Mouse (Mus musculus): ENCODE measurements at regions not wholly inside any gene's neighbourhood (a gene's known extent, or its start where the extent isn't known, plus 50 kb on each side); places are given as distances from the start of the nearest gene placed in this dataset.
A peak's percentile ranks its signal among the peaks of the same experiment; 100 is the strongest.

DNA sequence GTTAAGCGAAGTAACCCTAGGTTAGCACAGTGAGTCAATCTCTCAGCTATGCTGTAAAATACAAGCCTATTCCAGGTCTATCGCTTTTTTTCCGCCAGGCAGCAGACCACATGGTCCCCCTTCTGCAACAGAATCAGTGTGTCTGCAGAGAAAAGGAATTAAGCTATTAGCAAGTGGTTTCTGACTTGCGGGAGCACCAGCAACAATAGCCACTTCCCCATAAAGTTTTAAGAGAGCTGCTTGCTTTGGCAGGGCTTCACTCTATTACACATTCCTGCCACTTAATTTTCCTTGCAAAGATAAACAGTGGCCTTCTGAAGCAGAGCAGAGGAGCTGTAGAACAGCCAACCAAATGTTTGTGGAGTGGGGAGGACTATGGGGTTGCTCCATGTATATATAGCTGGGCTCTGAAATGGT lies 59.8 kb upstream of the Osmr start:
- DNase-seq (ENCODE audit: low spot score): peak; percentile 72

DNA sequence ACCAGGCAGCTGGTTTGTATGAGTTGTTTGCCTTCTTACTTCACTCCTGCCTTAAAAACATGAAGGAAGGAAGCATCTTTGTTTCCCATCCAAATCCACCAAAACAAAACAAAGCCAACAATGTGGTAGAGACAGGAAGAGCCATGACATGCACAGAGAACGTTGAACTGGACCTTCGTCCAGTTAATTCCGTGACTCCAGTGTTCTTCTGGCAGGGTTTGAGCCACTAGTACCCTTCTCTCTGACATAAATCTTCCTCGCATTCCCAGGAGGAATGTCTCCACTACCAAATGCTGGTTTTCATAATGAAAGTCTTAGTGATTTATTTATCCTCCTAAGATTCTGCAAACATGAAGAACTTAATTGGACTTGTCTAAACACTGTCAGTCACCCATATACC lies 66.7 kb upstream of the Osmr start:
- no peak for DNase-seq (ENCODE audit: low spot score)

DNA sequence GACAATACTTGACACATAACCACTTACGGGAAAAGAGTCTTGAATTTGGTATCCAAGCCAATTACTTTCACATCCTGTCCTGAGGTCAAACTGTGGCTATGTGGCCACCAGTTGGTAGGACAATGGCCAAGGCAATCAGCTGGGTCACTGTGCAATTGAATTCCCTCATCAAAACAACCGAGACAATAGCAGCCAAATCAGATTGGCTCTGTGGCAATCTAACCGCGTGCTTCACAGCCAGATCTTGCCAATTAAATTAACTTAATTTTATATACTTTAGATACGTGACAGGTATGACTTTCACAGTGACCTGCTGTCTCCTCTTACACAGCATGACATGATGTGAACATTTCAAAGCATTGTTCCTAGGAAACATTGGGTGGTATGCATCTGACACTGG lies 74.5 kb upstream of the Osmr start:
- DNase-seq (ENCODE audit: low spot score): peak; percentile 18

DNA sequence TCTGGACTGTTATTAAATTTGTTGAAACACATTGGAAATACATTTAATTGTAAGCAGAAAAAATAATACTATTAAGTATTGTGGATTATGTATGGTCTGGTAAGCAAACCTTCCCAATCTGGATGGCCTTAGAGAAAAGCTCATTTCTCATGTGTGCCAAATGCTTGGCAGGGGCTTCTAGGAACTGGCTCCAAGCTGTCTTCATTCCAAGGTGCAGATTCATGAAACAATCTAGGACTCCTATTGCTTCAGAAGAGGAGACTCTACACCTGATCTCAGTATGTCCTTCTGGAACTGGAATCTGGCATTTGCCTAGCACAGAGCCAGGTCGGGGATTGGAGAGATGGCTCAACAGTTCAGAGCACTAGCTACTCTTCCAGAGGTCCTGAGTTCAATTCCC lies 74.9 kb upstream of the Osmr start:
- DNase-seq (ENCODE audit: low spot score): no peak

DNA sequence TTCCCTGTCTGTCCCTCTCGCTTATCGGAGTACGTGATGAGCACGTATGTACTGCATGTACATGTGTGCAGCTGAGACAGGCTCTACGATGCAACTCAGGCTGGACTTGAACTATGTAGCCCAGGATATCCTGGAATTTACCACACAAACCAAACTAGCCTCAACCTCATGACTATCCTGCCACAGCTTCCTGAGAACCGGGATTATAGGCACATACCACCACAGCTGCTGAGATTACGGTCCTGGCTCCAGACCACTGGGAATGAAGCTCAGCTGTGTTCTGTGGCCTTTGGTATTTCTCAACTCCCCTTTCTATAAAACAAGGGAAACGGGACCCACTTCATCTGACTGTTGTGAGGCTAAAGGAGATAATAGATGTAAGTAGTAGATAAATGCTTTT lies 75.7 kb upstream of the Osmr start:
- no peak for DNase-seq (ENCODE audit: low spot score)

DNA sequence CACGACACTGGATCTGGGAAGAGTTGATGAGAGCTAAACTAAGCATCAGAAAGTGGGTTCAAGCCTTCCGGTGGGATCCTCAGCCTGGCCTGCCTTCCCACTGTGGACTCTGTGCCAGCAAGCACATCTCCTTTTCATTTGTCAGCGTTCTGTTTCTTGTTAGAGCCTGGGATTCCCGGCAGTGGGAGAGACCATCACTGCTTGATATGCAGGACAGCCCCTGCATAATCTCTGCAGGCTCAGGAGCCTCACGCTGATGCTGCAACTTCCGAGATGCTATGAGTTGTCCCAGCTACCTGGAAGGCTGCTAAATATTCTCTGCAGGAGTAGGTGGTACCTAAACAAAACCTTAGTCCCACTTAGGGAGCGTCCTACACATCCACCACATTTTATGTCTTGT lies 78.8 kb upstream of the Osmr start:
- no peak for DNase-seq (ENCODE audit: low spot score)

DNA sequence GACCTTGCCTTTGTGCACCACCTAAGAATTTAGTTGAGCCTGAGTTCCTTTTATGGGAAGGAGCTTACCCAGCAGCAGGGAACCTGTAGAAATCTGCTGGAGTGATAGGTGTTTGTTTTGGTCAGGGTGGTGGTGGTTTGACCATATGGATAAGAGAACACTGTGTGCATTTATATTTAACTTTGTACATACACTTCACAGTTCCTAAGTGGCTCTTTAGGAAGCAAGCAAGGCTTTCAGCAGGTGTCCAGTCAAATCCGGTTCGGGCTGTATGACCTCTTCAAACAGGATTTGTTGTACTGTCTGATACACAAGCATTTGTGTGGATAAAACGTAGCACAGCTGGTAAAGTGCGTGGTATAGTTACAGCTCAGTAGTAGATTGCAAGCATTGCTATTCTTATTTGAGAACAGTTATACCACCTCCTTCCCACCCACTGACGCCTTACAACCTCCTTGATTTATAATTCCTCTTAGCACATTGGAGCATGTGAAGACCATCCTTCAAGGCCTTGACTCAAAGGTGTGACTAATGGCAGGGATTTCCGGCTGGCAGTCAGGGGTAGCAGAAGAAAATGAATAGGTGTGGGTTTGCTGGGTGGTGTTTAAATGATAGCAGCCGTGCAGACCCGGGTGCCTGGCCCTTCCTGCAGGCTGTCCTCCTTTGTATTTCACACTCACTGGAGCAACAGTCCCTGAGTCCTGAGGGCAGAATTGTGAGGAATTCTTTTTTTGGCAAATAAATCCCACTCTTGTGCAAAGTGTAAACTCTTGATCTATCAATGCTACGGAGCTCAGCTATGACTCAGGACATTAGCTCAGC lies 79.4 kb upstream of the Osmr start:
- peak; percentile 57 for DNase-seq (ENCODE audit: low spot score)

DNA sequence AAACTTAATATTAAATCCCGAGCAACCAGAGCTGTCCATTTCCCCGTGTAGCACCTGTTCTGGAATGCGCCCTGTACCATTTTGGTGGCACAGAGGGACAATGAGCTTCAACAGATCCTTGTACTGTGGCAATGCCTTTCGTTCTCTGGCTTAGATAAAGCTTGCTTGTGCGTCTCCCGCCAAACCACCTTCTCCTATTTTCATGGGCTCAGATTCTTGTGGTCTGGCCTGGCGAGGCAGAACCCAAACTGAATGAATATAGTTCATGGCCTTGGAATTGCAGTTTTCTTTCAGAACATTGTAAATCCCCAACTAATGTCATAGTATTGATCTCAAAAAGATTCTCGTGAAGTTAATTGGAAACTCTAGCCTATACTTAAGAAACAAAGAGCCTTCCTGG lies 85.1 kb upstream of the Osmr start:
- DNase-seq (ENCODE audit: low spot score): no peak

DNA sequence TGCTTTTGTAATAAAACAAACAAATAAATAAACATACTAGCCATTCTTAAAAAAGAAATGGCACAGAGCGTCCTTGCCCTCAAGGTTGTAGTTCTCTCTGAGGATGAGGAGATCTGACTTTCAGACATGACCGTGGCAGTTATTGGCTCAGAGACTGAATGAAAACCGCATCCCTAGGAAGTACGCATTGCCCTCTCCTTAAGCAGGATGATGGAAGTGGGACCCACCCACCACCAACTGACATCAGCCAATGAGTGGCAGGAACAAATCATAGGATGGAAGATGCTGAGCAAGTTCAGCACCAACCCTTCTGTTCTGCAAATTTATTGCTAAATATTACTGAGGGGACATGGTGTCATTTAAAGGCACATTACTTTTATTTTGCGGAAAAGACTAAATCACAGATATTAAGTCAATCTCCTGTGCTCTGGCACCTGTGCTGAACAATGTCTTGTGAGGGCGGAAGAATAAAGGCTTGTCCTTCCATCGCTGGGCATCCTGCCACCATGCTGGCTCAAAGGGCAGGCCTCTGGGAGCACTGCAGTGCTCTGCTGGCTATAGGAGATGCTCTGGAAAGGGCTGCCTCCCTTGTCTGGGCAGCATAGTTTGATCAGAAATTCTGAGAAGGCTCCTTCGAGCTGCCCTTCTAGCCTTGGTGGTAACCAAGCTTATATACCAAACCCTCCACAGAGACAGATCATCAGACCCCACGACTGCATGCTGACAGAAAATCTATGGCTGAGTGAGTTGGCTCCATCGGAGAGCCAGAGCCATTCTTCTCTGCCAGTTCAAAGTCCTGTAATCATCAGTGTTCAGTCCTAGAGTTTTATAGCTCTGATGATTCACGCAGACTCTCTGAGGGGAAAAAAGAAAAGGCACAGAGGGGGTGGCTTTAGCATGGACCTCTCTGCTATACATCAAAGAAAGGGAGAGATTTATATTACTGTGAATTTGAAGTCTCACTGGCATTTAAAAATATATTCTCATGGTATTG lies 86.3 kb upstream of the Osmr start:
- DNase-seq (ENCODE audit: low spot score): no peak

DNA sequence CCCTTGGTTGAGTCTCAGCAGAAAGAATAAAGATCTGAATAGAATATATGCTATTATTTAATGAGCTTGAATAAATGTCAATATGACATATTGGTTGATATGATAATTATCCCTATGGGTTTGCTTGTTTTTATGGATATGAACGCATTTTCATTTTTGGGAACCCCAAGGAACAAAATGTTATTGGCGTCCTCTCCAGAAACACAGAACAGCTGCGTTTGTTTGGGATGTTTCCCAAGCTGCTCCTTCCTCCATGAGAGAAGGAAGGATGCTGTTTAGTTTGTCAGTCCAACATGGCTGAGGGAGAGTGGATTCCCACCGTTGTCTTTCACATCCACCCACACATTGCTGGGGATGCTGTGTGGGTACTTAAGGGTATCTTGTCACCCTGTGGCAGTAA lies 89.9 kb upstream of the Osmr start:
- peak; percentile 12 for DNase-seq (ENCODE audit: low spot score)

DNA sequence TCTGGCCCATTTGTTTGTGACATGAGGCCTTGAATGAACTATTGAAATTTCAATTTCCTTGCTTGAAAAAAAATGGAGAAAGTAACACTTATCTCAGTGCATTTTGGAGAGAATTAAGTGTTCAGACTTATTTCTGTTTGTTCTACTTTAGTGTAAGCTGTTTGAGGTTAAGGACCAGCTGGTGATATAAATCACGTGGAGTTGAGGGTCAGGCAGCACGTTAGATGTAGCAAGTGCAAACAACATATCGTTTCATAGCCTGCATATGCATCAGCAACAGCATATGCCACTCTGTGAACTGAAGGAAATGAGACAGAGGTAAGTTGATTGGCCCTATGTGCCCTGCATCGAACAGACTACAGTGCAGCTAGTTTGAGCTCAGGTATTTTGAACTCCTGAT lies 90.7 kb upstream of the Osmr start:
- peak; percentile 28 for DNase-seq (ENCODE audit: low spot score)

DNA sequence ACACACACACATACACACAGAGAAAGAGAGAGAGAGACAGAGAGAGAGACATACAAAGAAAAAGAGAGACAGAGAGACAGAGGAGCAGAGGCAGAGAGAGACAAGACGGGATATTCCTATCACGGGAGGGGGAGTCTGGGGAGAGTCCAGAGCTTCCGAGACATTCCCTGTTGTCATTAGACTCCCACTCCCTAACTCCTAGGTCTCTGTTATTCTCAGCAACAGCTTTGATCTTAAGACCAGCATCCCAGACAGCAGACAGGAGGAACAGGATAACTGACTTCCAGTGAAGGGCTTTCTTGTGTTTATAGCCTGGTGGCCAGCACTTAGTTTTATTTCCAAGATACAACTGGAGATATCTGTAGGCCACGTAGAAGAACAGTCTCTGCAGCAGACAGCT lies 99.6 kb upstream of the Osmr start:
- no peak for DNase-seq (ENCODE audit: low spot score)

DNA sequence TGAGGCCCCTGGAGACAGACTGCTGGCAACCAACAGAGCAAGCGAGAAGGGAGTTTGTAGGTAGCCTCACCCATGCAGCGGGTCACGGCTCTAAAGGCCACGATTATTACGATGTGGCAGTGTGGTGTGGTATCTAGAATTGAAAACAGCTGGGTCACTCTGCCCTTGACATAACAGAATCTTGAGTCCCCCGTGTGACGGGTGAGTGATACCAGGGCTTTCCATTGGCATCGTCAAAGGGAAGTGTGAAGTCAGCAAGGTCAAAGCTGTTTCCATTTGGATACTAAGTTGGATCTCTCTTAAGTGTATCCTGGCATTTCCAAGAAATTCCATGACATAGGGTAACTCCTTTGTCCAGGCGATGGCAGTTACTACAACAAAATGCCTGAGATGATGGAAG lies 106.7 kb upstream of the Osmr start:
- DNase-seq (ENCODE audit: low spot score): no peak

DNA sequence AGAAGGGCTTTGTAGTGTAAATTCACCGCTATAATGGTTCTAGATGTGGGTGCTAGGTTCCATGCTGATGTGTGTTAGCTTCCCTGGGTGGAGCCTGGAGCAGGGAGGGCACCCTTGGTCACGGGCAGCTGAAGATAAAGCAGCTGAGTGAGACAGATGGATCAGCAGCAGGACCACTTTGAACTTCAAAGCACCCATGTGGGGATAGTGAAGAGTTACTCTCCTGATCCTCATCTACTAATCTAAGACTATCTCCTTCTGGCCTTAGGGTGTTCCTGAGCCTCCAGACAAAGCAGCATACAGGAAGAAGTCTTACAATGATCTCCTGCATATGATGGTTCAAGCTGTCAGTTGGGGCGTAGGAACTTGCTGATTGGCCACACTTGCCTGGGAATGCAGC lies 107.1 kb upstream of the Lifr start:
- DNase-seq (ENCODE audit: low spot score): no peak

DNA sequence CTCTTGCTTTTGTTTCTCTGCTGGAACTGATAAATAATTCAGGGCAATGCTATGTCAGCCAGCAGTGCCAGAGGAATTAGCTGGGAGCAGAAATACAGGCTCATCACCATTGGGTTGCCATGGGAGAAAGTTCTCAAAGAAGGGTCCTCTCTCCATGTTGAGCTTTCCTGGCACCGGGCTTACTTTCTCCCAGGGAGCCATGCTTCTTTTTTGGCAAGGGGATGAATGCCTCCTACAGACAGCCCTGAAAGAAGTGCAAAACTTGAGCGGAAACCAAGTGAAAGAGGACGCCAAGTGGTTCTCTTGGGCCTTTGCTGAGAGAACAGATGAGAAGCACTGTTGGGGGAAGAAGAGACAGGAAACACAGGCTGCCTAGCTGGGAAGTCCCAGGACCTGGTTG lies 102.2 kb upstream of the Lifr start:
- DNase-seq (ENCODE audit: low spot score): no peak

DNA sequence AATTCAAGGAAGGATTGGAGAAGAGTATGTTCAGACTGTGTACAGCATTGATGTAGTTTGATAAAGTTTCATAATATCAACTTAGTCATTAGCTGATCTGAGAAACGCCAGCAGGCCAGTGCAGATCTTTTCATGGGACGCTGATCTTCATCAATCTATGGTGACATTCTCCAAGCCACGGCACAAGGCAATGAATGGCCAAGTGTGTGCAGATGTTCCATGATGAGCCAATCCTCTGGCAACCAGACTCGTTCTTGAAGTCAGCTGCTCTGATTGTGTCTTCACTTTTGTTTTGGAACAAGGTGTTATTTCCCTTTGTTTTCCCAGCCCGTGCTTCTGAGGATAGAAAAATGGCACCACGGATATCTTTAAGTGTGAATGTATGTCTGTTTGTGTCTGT lies 101.3 kb upstream of the Lifr start:
- peak; percentile 25 for DNase-seq (ENCODE audit: low spot score)

DNA sequence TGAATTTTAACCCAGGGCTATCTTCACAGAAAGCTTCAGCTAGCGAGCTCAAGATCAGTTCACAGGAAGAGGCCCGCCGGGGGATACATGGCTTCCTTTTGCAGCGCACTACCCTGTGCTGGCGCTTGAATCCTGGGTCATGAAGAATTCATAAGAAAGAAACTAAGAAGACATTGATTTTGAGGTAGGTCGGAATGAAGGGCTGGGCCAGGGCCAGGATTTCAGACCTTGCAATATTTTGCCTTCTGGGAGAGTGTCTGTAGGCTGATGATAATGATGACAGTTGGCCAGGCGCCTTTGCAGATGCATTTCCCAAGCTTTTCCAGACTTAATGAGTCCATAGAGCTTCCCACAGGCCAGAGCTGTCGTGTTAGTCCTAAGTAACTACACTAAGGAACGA lies 97.2 kb upstream of the Lifr start:
- DNase-seq (ENCODE audit: low spot score): no peak

DNA sequence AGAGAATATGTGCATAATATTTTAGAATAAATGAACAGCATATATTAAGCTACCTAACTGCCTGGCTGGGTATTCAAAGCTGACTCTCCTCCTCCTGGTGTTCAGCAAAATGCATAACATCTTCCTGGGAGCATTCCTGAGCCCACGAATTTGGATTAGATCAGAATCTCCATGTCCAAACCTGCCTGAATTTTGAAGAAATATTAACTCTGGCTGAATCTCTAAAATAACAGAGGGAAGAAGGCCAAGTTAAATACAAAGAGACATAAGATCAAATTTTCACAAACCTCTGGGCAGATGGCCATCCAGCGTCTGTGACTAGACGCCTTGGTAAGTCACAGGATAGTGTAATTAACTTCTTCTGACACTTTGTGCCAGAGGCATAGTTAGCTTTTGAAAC lies 95.2 kb upstream of the Lifr start:
- no peak for DNase-seq (ENCODE audit: low spot score)

DNA sequence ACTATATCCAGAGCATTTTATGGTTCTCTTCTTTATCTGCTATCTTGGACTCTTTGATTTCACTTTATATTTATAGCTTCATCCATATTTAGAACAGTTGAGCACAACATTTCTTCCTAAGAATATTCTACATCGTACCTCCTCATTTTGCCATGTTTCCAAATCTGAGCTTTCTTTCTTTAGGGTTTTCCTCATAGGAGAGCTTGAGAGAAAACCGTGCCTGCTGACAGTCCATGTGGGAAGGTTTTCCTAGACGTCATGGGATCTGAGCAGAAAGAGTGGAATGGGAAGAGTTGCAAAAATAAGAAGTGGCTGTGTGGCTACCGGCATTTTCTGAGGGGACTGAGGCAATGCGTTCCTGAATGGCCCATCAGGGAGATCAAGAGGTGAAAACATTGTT lies 92.5 kb upstream of the Lifr start:
- DNase-seq (ENCODE audit: low spot score): no peak

DNA sequence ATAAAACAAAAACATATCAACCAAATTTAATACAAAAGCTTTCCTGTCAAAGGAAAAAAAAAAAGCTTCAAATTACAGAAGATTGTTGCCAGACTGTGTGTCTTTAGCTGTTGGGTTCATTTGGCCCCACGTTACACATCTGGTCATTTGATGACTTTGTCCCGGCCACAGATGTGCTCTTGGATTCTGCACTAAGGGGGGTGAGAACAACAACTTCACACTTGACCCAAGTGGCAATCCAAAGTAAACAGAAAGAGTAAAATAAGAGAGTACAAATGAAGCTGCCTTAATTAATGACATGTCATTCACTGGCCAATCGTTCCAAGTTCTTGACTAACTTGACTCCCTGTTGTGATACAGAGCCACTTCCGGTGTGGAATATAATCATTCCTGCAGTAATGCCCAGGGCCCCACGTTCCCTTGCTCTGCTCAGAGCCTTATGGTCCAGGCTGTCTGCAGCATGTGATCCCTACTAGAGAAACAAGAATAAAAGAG lies 91.8 kb upstream of the Lifr start:
- no peak for DNase-seq (ENCODE audit: low spot score)

DNA sequence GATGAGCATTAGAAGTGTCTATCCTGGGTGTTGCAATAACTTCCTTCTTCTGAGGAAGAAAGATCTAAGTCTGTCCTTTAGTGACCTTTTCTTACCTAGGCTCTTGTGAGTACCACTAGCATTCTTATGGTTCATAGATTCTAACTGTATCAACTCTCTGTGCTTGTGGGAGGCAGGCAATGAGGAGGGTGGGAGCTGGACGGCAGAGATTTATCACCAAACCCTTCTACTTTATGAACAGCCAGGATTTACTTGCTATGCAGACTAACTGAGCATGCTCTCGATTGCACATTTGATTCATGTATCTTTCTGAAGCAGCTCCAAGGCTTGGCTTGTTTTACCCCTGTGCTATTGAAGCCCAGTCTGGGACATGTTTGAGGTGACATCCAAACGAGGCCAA lies 90.7 kb upstream of the Lifr start:
- no peak for DNase-seq (ENCODE audit: low spot score)

DNA sequence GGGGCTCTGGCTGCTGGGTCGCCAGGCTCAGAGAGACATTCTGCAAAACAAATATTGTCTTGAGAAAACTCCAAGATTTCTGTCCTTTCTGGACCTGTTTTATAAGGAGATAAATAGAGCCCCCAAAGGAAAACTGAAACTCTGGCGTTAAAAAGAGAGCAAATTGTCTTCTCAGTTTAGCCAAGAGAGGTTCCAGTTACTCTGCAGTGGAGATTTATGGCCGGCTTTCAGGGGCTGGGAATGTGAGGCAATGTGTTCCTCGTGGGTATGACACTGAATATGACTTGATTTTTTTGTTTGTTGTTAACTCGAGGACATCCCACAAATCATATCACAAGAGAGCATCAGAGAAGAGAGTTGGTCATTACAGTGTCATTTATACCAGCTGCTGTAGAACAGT lies 88.2 kb upstream of the Lifr start:
- DNase-seq (ENCODE audit: low spot score): no peak

DNA sequence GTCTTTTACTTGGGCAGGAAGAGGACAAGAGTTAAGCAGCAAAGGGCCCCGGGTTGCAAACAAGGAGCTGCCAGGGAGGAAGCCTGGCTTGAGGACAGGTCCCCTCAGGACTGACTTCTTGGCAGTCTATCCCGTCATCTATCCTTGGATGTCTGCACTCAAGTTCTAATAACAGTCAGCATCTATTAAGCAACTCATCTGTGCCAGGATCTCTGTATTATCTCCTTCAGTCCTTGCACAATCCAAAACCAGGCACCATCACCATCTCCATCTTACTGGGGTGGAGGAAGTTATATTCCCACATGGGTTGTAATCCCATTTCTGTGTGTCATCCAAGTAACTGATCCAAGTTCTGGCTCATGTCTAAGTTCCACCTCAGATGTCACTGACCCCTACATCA lies 87.1 kb upstream of the Lifr start:
- DNase-seq (ENCODE audit: low spot score): no peak

Measured in lung, postnatal 25 days (tissue).